Mouse (Mus musculus) right cerebral cortex, postnatal 25 days (tissue): ENCODE data around the gene Flna.
"Not testable (repeated sequence)": the region's sequence is repeated elsewhere in the genome, so short reads cannot be mapped to it uniquely, and the experiment has no call there.

Source experiments
- DNase-seq: peaks from one replicate; pipeline ENCODE4 v3.0.0; 2022

Gene Flna

GRCm38 (mm10) chrX:74245687-74246086 lies 3.9 kb downstream of the Flna start:
- peak; percentile 55 for DNase-seq

GRCm38 (mm10) chrX:74245107-74245506 lies 4.5 kb downstream of the Flna start:
- no peak for DNase-seq

- DNase-seq, result no peak
These were observed 5.0 kb downstream of the Flna start for GRCm38 (mm10) chrX:74244614-74245083.

GRCm38 (mm10) chrX:74243807-74244206 lies 5.8 kb downstream of the Flna start:
- DNase-seq, result no peak

GRCm38 (mm10) chrX:74243396-74243795 lies 6.2 kb downstream of the Flna start:
- no peak for DNase-seq

GRCm38 (mm10) chrX:74240332-74240731 lies 9.3 kb downstream of the Flna start:
- no peak for DNase-seq

GRCm38 (mm10) chrX:74233196-74233595 lies 16.4 kb downstream of the Flna start:
- DNase-seq, result no peak

- DNase-seq, result no peak
These were observed 19.6 kb downstream of the Flna start for GRCm38 (mm10) chrX:74230038-74230437.

GRCm38 (mm10) chrX:74220099-74220498 lies 29.5 kb downstream of the Flna start:
- not testable (repeated sequence) for DNase-seq

- no peak for DNase-seq
These were observed 30.2 kb downstream of the Flna start for GRCm38 (mm10) chrX:74219449-74219848.

- no peak for DNase-seq
These were observed 31.1 kb downstream of the Flna start for GRCm38 (mm10) chrX:74218496-74218895.

- DNase-seq, result no peak
These were observed 46.1 kb downstream of the Flna start for GRCm38 (mm10) chrX:74203556-74203955.

- DNase-seq, result no peak
These were observed 72.7 kb downstream of the Flna start, which contains the start of gene Tktl1 for GRCm38 (mm10) chrX:74176959-74177358. TSS of gene Tktl1 (plus strand) at chrX:74177259.
